Mouse (Mus musculus) lung, postnatal 0 days (tissue): ENCODE results near the gene 1700014D04Rik.
"Not testable (repeated sequence)": the region's sequence is repeated elsewhere in the genome, so short reads cannot be mapped to it uniquely, and the experiment has no call there.

Experiments used
- CTCF ChIP-seq: IDR thresholded peaks from 2 replicates; pipeline ENCODE4 v1.5.1; 2016; ENCODE audit warnings: antibody characterized with exemption, mild to moderate bottlenecking
- EP300 ChIP-seq: IDR thresholded peaks from 2 replicates; pipeline ENCODE4 v1.6.1; 2016; ENCODE audit warnings: antibody characterized with exemption, mild to moderate bottlenecking, control low read depth

- not testable (repeated sequence) for TF ChIP-seq CTCF, EP300
Measured at GRCm38 (mm10) chr13:59700137-59700536, 46.4 kb downstream of the 1700014D04Rik start.
